Mouse (Mus musculus) urinary bladder, postnatal 4 days (tissue): Measurements from ENCODE around the gene Peli1.
"Not testable (repeated sequence)": the region's sequence is repeated elsewhere in the genome, so short reads cannot be mapped to it uniquely, and the experiment has no call there.

Experiments
- DNase-seq, 2 experiments: peaks; one replicate each; pipeline ENCODE4 v3.0.0; 2021 to 2022; ENCODE audit warnings: low spot score in 2 of 2

Gene Peli1

DNA sequence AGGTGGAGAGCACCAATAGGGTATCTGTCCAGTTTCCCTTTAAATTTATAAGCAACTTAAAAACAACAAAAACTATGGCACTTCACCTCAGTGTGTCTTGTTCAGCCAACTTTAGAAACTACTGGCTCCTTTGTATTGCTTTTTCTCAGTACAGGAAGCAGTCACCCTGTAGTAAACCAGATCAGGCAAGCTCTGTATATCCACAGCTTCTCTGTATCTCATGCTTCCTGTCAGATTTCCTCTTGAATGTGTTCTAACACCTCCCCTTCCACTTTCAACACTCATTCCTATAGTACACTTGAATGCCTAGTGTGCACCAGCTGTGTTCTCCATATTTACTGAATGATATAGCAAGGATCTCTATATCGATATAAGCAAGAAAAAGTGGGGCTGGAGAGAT, 60.6 kb downstream of the Peli1 start:
- DNase-seq, result no peak

DNA sequence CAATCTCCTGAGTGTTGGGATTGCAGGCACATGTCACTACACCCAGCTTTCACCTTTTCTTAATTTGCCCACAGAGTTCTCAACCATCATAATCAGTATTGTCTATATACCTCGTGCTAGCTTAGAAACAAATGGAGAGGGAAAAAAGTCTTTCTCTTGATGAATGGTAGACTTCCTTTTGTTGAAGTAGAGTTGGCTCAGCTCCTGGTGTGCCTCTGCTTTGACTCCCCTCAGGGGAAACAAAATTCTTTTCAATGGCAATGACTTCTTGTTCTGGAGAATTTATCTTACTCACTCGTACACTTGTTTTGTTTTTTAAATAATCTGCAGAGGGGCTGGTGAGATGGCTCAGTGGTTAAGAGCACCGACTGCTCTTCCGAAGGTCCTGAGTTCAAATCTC, 62.0 kb downstream of the Peli1 start:
- no peak for DNase-seq

DNA sequence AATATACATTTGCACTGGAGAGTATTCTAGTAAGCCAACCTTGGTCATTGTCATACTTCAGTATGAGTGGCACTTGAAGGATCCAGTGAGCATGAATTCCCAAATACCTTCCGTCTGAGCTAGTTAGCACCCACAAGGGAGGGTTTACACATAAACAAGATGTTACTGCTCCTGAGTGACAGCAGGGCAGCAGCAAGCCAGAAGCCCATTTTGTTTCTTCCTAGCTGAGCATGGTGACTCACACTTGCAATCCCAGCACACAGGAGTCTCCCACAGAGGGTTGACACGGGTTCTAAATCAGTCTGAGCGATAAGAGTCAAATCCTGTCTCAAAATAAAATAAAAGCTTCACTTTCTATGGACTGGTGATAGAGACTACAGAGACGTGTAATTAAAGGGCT, 66.5 kb downstream of the Peli1 start:
- DNase-seq, result no peak

DNA sequence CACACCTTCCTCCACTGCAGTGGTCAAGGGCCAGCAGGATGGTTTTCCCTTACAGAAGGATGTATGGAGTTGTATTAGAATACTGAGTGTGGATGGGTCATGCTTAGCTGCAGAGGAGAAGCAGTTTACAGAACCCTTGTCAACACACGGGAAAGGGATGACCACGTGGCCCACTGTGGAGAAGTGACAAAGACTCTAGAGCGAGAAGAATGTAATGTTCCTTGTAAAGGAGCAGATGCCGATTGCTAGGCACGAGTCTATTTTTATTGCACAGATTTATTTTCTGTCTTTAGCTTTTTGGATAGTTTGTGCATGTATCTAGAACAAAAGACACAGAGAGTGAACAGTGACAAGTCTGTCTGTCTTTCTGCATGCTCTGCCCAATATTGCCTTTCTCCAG, 71.0 kb downstream of the Peli1 start:
- DNase-seq, result no peak

DNA sequence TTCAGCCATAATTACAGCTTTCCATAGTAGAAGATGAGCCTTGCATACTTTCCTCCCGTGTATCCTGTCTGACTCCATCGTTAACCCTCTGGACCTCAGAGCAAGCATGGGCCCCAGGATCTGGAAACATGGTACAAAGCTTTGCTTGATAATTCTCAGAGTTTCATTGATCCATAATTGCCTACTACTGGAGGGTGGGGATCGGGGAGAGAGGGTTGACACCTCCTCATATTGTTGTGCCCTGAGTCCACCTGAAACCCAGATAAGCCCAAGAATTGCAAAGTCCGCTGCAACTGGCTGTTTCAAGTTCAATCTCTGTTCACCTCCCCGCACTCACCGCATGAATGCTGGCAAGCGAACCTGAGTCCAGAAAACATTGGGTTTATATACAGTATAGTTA, 72.1 kb downstream of the Peli1 start:
- no peak for DNase-seq

DNA sequence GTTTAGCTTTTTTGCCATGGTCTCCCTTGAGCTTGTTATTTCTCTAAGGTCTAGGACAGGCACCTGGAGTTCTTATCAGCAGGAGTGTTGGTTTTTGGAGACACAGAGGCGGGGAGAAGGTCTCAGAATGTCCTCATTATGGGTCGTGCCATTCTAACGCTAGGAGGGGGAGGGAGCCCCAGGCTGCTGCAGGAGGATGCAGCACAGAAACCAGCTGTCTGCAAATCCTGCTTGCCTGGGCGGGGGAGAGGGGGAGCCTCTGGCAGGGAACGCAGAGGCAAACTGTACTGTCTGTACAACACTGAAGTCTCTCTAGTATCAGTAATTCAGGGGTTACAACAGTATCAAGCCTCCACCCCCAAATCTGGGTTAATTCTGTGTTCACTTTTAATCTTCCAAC, 72.6 kb downstream of the Peli1 start:
- DNase-seq, result peak in 1 of 2 experiments; percentile 28

DNA sequence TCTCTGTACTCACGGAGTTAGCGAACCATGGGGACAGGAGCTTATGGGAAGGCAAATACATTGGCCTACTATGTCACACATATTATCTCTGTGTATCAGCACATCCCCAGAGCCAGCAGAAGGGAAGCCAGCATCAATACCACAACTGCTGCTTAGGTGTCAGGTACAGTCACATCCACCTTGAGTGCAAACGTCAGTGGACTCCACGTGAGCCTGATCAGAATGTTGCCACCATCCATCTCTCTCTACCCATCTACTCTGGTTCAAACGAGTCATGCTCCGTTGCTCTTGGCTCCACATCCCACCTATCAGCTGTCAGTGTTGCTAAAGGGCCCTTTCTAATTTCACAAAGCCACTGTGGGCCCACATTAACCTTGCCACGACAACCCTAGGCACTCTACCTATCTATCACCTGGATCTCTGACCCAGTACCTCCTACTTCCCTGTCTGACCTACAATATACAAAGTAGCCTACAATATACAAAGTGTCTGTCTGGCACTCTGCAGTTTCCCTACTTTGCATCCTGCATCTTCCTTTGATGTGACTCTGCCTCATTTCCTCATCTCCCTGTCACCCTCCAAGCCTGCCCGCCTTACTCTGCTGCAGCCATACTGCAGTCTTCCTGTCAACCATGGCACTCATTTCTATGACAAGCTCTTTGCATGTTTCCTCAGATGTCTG, 73.4 kb downstream of the Peli1 start:
- DNase-seq, result no peak

DNA sequence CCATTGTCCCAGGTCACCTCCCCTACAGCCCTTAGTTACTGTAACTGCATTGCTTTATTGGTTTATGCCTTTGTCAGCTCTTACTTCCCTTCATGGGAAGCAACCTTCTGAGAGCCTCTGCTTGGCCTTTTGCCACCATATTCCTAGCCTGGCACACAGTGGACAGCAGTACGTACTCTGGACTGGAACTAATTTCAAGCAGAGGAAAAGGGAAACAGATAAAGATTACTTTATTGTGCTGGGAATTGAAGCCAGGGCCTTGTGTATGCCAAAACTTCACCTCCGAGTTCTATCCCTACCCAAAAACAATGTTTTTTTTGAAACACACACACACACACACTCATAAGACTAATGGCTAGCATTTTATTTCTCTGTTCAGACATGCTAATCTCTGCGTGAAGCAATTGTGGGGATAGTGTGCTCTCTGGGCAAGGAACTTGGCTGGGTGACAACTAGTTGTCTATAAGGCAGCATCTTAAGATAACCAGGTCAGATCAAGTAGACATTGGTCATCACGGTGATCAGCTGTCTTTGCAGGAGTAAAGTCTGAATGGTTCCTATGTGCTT, 74.0 kb downstream of the Peli1 start:
- DNase-seq, result no peak

DNA sequence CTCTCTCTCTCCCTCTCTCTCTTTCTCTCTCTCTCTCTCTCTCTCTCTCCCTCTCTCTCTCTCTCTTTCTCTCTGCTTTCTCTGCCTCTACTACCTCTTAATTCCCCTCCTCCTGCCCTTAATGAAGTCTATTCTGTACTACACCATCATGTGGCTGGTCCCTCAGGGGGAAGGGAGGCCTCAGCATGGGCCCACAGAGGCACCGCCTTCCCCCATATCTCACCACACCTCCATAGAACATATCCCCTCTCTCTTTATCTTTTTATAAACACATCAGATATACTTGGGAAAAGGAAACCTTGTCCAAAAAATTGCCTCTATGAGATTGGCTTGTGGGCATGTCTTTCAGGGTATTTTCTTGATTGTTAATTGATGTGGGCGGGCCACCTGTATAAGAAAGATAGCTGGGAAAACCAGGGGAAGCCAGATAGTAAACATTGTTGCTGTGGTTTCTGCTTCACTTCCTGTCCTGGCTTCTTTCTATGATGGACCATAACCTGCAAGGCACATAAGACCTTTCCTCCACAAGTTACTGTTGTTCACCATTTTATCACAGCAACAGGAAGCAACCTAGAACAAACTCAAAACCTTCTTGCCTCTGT, 75.5 kb downstream of the Peli1 start:
- DNase-seq, result no peak

DNA sequence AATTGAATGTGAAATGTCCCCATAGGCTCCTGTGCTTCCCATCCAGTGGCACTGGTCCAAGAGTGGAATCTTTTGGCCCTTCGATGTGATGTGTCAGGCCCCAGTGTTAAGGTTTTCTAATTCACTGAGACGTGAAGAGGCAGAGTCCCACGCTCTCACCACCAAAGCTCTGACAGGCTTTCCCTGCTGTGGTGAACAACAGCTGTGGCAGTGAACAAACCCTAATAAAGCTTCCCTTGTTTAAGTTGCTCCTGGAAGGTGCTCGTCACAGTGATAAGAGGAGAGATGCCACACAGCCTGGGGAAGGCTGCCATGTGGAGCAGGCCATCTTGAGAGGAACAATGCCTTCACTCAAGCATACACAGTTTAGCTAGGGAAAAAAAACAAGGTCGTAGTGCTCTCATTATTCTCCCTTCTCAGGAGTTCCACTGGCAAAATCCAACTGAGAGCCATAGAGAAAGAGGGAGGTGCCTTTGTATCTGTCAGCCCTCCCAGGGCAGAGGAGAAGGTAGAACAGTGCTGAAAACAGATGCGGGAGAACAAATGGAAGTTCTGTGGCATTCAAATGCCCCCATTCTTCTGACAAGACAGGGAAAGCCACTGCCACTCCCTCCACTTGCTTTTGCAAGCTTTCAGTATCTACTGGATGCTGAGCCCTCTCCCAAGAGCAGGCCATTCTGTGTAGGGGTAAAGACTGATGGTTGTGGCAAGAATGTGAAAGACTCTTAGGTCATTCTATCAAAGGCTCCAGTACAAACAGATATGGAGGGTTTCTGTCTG, 77.9 kb downstream of the Peli1 start:
- no peak for DNase-seq

DNA sequence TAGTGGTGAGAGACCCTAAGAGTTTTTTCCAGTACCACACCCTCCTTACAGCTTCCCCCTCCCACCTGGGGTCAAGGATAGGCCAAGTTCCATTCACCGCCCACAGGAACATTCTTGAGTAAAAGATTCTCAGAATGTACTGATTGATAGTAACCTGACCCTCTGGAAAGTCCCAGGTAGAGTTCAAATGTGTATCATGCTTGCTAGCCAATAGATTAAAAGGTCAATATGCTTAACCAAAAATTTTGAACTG, 78.4 kb downstream of the Peli1 start:
- DNase-seq, result not testable (repeated sequence)

DNA sequence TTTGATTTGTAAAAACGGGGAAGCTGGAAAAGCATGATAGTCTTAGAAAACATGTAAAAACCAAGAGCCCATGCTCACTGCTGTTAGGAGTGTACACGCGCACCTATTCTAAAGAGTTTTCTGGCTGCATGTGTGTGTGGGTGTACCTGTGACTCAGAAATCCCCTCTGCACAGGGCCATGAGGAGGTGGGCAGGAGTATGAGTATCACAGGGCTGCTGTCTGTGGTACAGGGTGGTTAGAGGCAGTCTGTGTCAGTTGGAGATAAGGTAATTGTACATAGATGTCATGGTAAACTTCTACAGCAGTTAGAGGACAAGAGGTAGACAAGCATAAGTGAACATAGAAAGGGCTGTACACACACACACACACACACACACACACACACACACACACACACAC, 81.2 kb downstream of the Peli1 start:
- no peak for DNase-seq

DNA sequence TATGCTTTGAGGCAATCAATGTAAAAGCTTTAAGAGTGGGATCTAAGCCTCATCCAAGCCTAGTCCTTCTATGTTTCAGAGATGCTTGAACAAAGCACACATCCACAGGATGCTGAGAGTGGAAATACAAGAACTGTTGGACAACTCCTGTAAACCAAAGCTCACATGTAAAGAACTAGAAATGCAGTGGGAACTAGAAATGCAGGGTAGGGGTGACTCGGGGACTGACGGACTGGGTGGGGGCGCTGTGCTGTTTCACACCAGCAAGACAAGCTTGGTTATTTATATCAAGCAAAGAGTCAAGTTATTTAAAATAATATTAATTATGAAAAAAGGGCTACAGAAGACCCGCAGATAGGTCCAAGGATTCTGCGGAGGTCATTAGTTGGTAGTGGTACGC, 82.8 kb downstream of the Peli1 start:
- DNase-seq, result no peak

DNA sequence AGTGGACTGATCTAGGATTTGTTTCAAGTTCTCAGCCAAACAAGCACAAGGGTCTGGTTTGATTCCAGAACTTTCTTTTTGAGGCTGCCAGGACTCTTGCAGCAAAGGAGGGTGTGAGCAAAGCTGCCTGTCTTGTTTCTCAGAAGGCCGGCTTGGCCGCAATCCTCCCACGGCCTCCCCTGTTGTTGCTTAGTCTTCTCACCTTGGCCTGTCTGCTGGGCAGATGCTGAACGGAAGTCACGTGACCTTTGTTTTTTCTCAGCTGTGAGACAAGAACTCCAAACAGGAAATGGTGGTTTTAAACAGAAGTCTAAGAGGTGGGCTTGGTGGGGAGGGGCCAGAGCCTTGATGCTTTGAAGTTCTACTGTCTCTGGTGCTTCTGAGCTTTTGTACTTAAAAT, 83.3 kb downstream of the Peli1 start:
- peak; percentile 31 to 62 for DNase-seq

DNA sequence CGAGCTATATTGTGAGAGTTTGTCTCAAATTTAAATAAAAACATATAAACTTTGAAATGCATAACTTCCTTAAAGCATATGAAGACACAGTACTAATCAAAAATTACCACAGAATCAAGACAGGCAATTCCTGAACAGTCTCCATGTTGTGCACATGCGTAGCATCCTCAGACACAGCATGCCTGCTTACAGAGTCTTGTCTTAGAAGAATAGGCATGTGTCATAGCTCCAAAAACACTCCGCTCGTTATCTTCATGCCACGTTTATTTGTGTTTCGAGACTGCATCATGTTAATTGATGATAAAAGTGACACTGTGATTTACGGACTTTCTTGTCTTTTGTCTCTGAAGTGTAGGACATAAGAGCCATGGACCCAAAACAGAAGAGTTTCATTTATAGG, 84.0 kb downstream of the Peli1 start:
- no peak for DNase-seq

DNA sequence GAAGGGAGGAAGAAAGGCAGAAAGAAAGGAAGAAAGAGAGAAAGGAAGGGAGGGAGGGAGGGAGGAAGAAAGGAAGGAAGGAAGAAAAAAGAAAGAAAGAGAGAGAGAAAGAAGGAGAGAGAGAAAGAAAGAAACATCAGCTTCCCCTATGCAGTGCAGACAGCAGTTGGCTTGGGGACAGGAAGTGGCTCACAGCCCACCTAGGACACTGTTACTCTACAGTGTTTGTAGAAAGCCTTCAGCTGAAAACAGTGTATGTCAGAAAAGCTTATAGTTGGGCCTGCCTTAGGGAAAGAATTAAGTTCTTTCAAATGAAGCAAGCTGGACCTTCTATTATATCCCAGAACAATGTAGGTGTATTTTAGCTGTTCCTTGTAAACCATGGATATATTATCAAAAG, 85.4 kb downstream of the Peli1 start:
- DNase-seq, result no peak

DNA sequence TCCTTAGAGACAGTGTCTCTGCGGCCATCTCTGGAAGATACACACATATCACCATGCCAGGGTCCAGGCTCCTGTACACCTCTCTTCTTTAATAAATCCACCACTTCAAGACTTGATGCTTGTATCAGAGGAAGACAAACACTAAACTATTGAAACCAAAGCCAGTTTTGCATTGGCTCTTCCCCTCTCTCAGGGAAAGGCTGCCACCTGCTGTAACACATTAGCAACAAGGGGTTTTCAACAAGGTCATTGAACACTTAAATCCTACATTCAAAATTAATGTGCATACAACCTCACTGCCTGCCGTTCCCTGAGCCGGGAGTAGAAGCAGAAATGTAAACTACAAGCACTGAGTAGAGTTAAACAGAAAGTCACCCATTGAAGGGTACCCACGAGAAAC, 87.3 kb downstream of the Peli1 start:
- DNase-seq, result no peak

DNA sequence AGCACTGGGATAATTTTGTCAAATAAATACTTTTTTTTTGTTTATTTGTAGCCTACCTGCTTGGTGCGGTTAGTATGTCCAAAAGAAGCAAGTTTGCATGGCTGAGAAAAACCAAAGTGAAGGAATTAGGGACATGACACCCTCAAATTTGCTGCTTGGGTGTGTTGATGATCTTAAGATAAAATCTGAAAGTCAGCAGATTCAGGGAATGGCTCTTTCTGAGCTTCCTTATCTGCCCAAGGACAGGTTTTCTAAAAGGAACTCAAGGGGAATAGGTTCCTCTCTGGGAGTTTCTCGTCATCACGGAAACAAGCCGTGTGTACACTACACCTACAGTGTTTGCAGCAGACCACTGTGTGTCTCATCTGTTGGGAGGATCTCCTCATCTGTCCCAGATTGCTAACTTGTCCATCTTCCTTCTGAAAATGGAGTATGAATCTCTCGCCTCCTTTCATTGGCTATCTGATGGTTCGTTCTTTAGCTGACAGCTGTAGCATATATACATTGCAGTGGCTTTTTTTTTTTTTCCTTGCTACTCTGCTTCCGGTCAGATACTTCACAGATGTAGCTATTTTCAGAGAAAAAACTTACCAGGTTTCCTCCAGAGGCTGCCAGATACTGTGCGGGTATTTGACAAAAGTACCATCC, 88.0 kb downstream of the Peli1 start:
- no peak for DNase-seq

DNA sequence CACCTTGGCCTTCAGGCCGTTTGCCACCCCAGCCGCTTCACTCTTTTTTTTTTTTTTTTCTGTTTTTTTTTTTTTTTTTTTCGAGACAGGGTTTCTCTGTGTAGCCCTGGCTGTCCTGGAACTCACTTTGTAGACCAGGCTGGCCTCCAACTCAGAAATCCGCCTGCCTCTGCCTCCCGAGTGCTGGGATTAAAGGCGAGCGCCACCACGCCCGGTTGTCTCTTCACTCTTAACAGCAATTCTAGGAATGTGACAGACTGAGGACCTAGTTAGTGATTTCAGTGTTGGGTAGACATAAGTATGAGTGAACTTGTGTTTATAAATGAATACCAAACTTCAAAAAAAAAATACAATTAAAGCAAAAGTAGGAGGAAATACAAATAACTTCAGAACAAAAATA, 88.8 kb downstream of the Peli1 start:
- DNase-seq, result not testable (repeated sequence)

DNA sequence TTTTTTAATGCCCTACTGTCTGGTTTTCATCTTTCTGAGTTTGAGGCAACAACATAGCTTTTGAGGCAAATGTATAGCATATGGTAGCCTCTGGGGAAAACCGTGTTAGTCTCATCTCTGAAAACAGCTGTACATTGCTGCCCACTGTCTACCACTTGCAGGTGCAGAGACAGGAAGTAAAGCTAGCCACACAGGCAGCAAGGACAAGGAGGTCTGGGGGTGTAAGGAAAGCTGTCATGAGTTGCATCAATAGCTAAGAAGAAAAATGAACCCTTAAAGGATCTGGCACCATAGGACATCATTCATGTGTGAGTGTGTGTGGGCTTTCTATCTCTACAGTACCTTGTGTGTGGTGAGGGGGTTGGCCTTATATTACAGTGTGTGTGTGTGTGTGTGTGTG, 89.6 kb downstream of the Peli1 start:
- no peak for DNase-seq

DNA sequence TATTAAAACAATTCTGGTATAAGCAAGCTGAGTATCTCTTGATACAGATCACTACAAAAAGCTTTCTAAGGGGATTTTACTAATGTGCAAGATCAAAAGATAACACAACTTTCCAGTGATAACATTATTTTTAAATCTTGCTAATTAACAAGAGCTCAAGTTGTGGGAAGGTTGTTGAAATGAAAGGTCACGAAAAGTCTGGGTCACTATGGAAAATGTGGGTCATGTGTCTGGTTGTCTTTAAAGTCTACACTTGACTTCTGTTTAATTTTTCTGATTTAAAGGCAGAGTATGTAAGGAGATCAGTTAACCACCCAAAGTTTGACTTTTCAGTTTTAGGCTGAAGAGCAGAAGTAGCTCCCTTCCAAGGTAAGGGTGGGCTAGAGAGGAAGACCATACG, 90.5 kb downstream of the Peli1 start:
- DNase-seq, result no peak

DNA sequence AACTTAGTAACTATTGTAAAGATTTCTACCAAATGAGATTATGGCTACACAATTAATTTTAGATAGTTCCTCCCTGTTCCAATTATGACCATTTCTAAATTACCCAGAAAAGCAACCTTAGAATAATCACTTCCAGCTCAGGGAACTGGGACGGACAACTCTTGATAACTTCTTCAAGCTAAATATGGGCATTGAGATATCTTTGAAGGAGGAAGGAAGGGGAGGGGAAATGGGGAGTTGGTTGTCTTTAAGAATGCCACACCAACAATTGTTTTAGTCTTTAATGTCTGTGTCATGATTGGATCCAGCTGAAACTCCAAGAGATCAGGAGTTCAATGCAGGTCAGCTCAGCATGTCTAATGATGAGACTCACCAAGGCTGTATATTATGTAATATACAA, 91.6 kb downstream of the Peli1 start:
- DNase-seq, result no peak

DNA sequence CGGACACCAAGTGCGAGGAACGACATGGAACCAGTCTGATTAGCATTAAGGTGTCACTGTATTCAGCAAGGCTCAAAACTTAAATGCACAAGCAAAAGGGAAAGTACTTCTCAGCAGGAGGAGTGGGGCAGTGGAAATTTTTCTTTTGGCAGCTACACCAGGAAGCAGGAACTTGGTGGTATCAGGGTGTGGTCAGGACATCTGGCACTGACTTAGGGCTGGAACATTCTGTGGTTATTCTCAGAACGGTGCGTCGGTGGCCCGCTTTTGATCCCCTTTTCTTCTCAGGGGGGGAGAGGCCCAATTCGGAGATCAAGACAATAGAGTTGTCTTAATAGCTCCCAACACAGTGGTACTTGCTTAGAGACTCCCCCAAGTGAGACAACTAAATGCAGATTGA, 100.7 kb downstream of the Peli1 start:
- not testable (repeated sequence) for DNase-seq
